Mouse (Mus musculus) midbrain, embryonic 15.5 days (tissue): ENCODE data around the gene Scel. TPM values are rescaled to one million over a fixed set of nuclear protein-coding genes. Genes with fewer than 3 reads are reported as not detected.

Experiments used
- ATAC-seq: fragments of 200-750 bp; cut with Nextera tagmentation; replicated peaks from 2 replicates; pipeline ENCODE4 v1.8.0; 2017; ENCODE audit warnings: moderate TSS enrichment
- H3K27ac ChIP-seq: fragments of 300-500 bp; sonication (generic); 2 replicates; pipeline ENCODE4 v1.5.1; 2015; ENCODE audit warnings: mild to moderate bottlenecking, inconsistent platforms
- H3K27me3 ChIP-seq: fragments of 300-500 bp; sonication (generic); replicated peaks from 2 replicates; pipeline ENCODE4 v1.6.1; 2015; ENCODE audit warnings: inconsistent platforms
- H3K36me3 ChIP-seq: fragments of 300-500 bp; sonication (generic); replicated peaks from 2 replicates; pipeline ENCODE4 v1.6.1; 2015; ENCODE audit warnings: inconsistent platforms
- H3K4me1 ChIP-seq: fragments of 300-500 bp; sonication (generic); 2 replicates; pipeline ENCODE4 v1.6.1; 2015; ENCODE audit warnings: inconsistent platforms
- H3K4me2 ChIP-seq: fragments of 300-500 bp; sonication (generic); 2 replicates; pipeline ENCODE4 v1.6.1; 2015; ENCODE audit warnings: inconsistent platforms, mild to moderate bottlenecking, moderate library complexity
- H3K4me3 ChIP-seq: fragments of 300-500 bp; sonication (generic); 2 replicates; pipeline ENCODE4 v1.5.1; 2015; ENCODE audit warnings: mild to moderate bottlenecking, inconsistent platforms
- H3K9ac ChIP-seq: fragments of 300-500 bp; sonication (generic); 2 replicates; pipeline ENCODE4 v1.6.1; 2015; ENCODE audit warnings: mild to moderate bottlenecking, inconsistent platforms
- H3K9me3 ChIP-seq: fragments of 300-500 bp; sonication (generic); 2 replicates; pipeline ENCODE4 v1.6.1; 2016; ENCODE audit warnings: inconsistent platforms
- WGBS: fragments of 180-500 bp; shearing (Covaris S2); methylation state at CpG from one replicate; pipeline ENCODE4 v1.1.7; 2015; ENCODE audit warnings: mixed read lengths; 5-methylcytosine and 5-hydroxymethylcytosine counted together
- polyA plus RNA-seq: library from polyadenylated mRNA; unstranded; fragments of >200 nt; fragmentation: Nextera tagmentation; extraction: Ambion mirVana; gene quantifications from 2 replicates; pipeline ENCODE4 v1.2.1, GENCODE M21; 2015

Gene Scel
- polyA plus RNA-seq, 1 experiment from 2014 or later: 0.19 TPM

GRCm38 (mm10) chr14:103481514-103481913, 31.6 kb upstream of the Scel start:
- Histone ChIP-seq H3K36me3 (no peaks in the 10 kb centered on the region), H3K4me3 (no peak overlapping the region), H3K9me3 (no peaks in the 10 kb centered on the region), H3K27me3 (no peaks in the 10 kb centered on the region), H3K27ac (no peak overlapping the region), H3K4me2 (no peak overlapping the region), H3K9ac (no peak overlapping the region), H3K4me1 (no peaks in the 10 kb centered on the region)
- ATAC-seq: no peak
- 87% methylated on average over 7 of the region's 7 CpGs for WGBS

GRCm38 (mm10) chr14:103485671-103486070, 27.5 kb upstream of the Scel start:
- Histone ChIP-seq H3K9ac (no peak overlapping the region), H3K27ac (no peak overlapping the region), H3K36me3 (no peaks in the 10 kb centered on the region), H3K4me3 (no peak overlapping the region), H3K4me2 (no peak overlapping the region), H3K27me3 (no peaks in the 10 kb centered on the region), H3K9me3 (no peaks in the 10 kb centered on the region), H3K4me1 (no peaks in the 10 kb centered on the region)
- no peak for ATAC-seq
- 89% methylated on average over 8 of the region's 8 CpGs for WGBS

- Histone ChIP-seq H3K9me3 (no peaks in the 10 kb centered on the region), H3K9ac (no peak overlapping the region), H3K4me1 (no peaks in the 10 kb centered on the region), H3K27me3 (no peaks in the 10 kb centered on the region), H3K4me2 (no peak overlapping the region), H3K27ac (no peak overlapping the region), H3K4me3 (no peak overlapping the region), H3K36me3 (no peaks in the 10 kb centered on the region)
- ATAC-seq: no peak
- 97% methylated on average over 5 of the region's 5 CpGs for WGBS
These were observed 26.2 kb upstream of the Scel start for GRCm38 (mm10) chr14:103486974-103487373.

- 0 out of 2 replicates have a peak, but pooled peaks have one; percentile 54 for ATAC-seq
- Histone ChIP-seq H3K9ac (no peak overlapping the region), H3K36me3 (no peaks in the 10 kb centered on the region), H3K4me3 (no peak overlapping the region), H3K4me2 (no peak overlapping the region), H3K27ac (no peak overlapping the region), H3K27me3 (no peaks in the 10 kb centered on the region), H3K9me3 (peaks cover 3% of the 10 kb centered on the region; the same call in 1 of the 2 replicates), H3K4me1 (no peaks in the 10 kb centered on the region)
- 58% methylated on average over 3 of the region's 3 CpGs for WGBS
These were observed 24.5 kb upstream of the Scel start for GRCm38 (mm10) chr14:103488659-103489058.

GRCm38 (mm10) chr14:103498199-103498598, 14.9 kb upstream of the Scel start:
- Histone ChIP-seq H3K4me2 (no peak overlapping the region), H3K4me1 (peaks cover 6% of the 10 kb centered on the region; the same call in 1 of the 2 replicates), H3K27ac (no peak overlapping the region), H3K4me3 (no peak overlapping the region), H3K9ac (no peak overlapping the region), H3K9me3 (0 out of 2 replicates have a peak, but pooled peaks cover under 1% of the 10 kb centered on the region), H3K27me3 (no peaks in the 10 kb centered on the region), H3K36me3 (no peaks in the 10 kb centered on the region)
- ATAC-seq: no peak
- 40% methylated on average over 8 of the region's 8 CpGs for WGBS

GRCm38 (mm10) chr14:103498613-103499012, 14.5 kb upstream of the Scel start:
- Histone ChIP-seq H3K36me3 (no peaks in the 10 kb centered on the region), H3K4me2 (no peak overlapping the region), H3K4me1 (peaks cover 6% of the 10 kb centered on the region; the same call in 1 of the 2 replicates), H3K27me3 (no peaks in the 10 kb centered on the region), H3K4me3 (no peak overlapping the region), H3K27ac (no peak overlapping the region), H3K9me3 (no peaks in the 10 kb centered on the region), H3K9ac (no peak overlapping the region)
- 73% methylated on average over 5 of the region's 5 CpGs for WGBS
- ATAC-seq: no peak

GRCm38 (mm10) chr14:103499060-103499459, 14.1 kb upstream of the Scel start:
- Histone ChIP-seq H3K4me2 (no peak overlapping the region), H3K27me3 (no peaks in the 10 kb centered on the region), H3K4me3 (no peak overlapping the region), H3K9ac (no peak overlapping the region), H3K4me1 (peaks cover 6% of the 10 kb centered on the region; the same call in 1 of the 2 replicates), H3K9me3 (no peaks in the 10 kb centered on the region), H3K27ac (no peak overlapping the region), H3K36me3 (no peaks in the 10 kb centered on the region)
- WGBS: 30% methylated on average over 1 of the region's 1 CpGs
- peak; percentile 69 for ATAC-seq

GRCm38 (mm10) chr14:103500309-103500708, 12.8 kb upstream of the Scel start:
- Histone ChIP-seq H3K27me3 (no peaks in the 10 kb centered on the region), H3K4me2 (no peak overlapping the region), H3K9me3 (no peaks in the 10 kb centered on the region), H3K4me3 (no peak overlapping the region), H3K9ac (no peak overlapping the region), H3K36me3 (no peaks in the 10 kb centered on the region), H3K27ac (no peak overlapping the region), H3K4me1 (peaks cover 6% of the 10 kb centered on the region; the same call in 1 of the 2 replicates)
- no peak; the same call in 1 of the 2 replicates for ATAC-seq
- WGBS: 34% methylated on average over 7 of the region's 7 CpGs

GRCm38 (mm10) chr14:103500941-103501340, 12.2 kb upstream of the Scel start:
- Histone ChIP-seq H3K4me3 (no peak overlapping the region), H3K36me3 (no peaks in the 10 kb centered on the region), H3K4me2 (no peak overlapping the region), H3K9me3 (no peaks in the 10 kb centered on the region), H3K27ac (no peak overlapping the region), H3K9ac (no peak overlapping the region), H3K27me3 (no peaks in the 10 kb centered on the region), H3K4me1 (peaks cover 6% of the 10 kb centered on the region; the same call in 1 of the 2 replicates)
- 10% methylated on average over 4 of the region's 4 CpGs for WGBS
- no peak for ATAC-seq

- Histone ChIP-seq H3K9ac (no peak overlapping the region), H3K9me3 (no peaks in the 10 kb centered on the region), H3K27me3 (no peaks in the 10 kb centered on the region), H3K27ac (no peak overlapping the region), H3K4me1 (0 out of 2 replicates have a peak, but pooled peaks cover 3% of the 10 kb centered on the region), H3K4me3 (no peak overlapping the region), H3K4me2 (no peak overlapping the region), H3K36me3 (no peaks in the 10 kb centered on the region)
- 79% methylated on average over 7 of the region's 7 CpGs for WGBS
- no peak for ATAC-seq
These were observed 8.6 kb upstream of the Scel start for GRCm38 (mm10) chr14:103504514-103504913.

GRCm38 (mm10) chr14:103509544-103509943, 3.6 kb upstream of the Scel start:
- ATAC-seq: no peak
- H3K27ac ChIP-seq: no peak overlapping the region
- 97% methylated on average over 8 of the region's 8 CpGs for WGBS

GRCm38 (mm10) chr14:103513473-103513811, 300 bp downstream of the Scel start:
- peaks cover 5% of the 10 kb centered on the region for H3K4me1 ChIP-seq

More at GRCm38 (mm10) chr14:103509544-103509943, 3.6 kb upstream of the Scel start:
- Histone ChIP-seq H3K9me3 (no peaks in the 10 kb centered on the region), H3K27me3 (no peaks in the 10 kb centered on the region), H3K4me2 (no peak overlapping the region), H3K9ac (no peak overlapping the region), H3K4me1 (peaks cover 5% of the 10 kb centered on the region), H3K4me3 (no peak overlapping the region), H3K36me3 (no peaks in the 10 kb centered on the region)

GRCm38 (mm10) chr14:103515419-103515818, 2.3 kb downstream of the Scel start:
- Histone ChIP-seq H3K4me2 (no peak overlapping the region), H3K9ac (no peak overlapping the region), H3K4me3 (no peak overlapping the region), H3K36me3 (no peaks in the 10 kb centered on the region), H3K27ac (no peak overlapping the region), H3K9me3 (no peaks in the 10 kb centered on the region), H3K4me1 (peaks cover 5% of the 10 kb centered on the region), H3K27me3 (no peaks in the 10 kb centered on the region)
- 83% methylated on average over 8 of the region's 8 CpGs for WGBS
- ATAC-seq: no peak

More at GRCm38 (mm10) chr14:103513473-103513811, 300 bp downstream of the Scel start:
- Histone ChIP-seq H3K4me3 (no peak overlapping the region), H3K27me3 (no peaks in the 10 kb centered on the region), H3K9me3 (no peaks in the 10 kb centered on the region), H3K4me2 (peak overlapping the region; percentile 34; the same call in 1 of the 2 replicates), H3K9ac (no peak overlapping the region), H3K36me3 (no peaks in the 10 kb centered on the region), H3K27ac (no peak overlapping the region)
- WGBS: 55% methylated on average over 7 of the region's 7 CpGs
- ATAC-seq: no peak
